Mouse (Mus musculus): ENCODE measurements at regions not wholly inside any gene's neighbourhood (a gene's known extent, or its start where the extent isn't known, plus 50 kb on each side); places are given as distances from the start of the nearest gene placed in this dataset.
"Not testable (repeated sequence)": the region's sequence is repeated elsewhere in the genome, so short reads cannot be mapped to it uniquely, and the experiment has no call there.

- Histone ChIP-seq H3K9ac (replicated peaks; ENCODE audit: low read length) (no peak overlapping the region), H3K4me2 (ENCODE audit: low read depth, low read length) (no peak overlapping the region), H3K9me3 (replicated peaks; ENCODE audit: control insufficient read depth, low read length) (no peaks in the 10 kb centered on the region), H3K36me3 (replicated peaks; ENCODE audit: control insufficient read depth, insufficient read depth, low read depth, low read length) (no peaks in the 10 kb centered on the region), H3K27me3 (ENCODE audit: control insufficient read depth, insufficient read depth, low read length) (no peaks in the 10 kb centered on the region), H3K4me1 (ENCODE audit: control insufficient read depth, insufficient read depth, low read length) (no peaks in the 10 kb centered on the region), H3K4me3 (ENCODE audit: low read depth, low read length) (no peak overlapping the region), H3K27ac (replicated peaks; ENCODE audit: low read depth, low read length) (no peak overlapping the region)
- 88% methylated on average over 1 of the region's 1 CpGs for WGBS
- ATAC-seq (replicated peaks; ENCODE audit: insufficient number of reproducible peaks, low FRiP score, low TSS enrichment, low read depth) (no peak), DNase-seq (ENCODE audit: low spot score) (no peak)
These were observed 152.7 kb downstream of the Teddm3 start for GRCm38 (mm10) chr16:21001126-21001525.

GRCm38 (mm10) chr16:20990524-20990923 is 163.3 kb downstream of the Teddm3 start:
- Histone ChIP-seq H3K4me1 (ENCODE audit: control insufficient read depth, insufficient read depth, low read length) (no peaks in the 10 kb centered on the region), H3K4me2 (ENCODE audit: low read depth, low read length) (no peak overlapping the region), H3K27me3 (ENCODE audit: control insufficient read depth, insufficient read depth, low read length) (no peaks in the 10 kb centered on the region), H3K36me3 (replicated peaks; ENCODE audit: control insufficient read depth, insufficient read depth, low read depth, low read length) (no peaks in the 10 kb centered on the region), H3K4me3 (ENCODE audit: low read depth, low read length) (no peak overlapping the region), H3K27ac (replicated peaks; ENCODE audit: low read depth, low read length) (no peak overlapping the region), H3K9me3 (replicated peaks; ENCODE audit: control insufficient read depth, low read length) (no peaks in the 10 kb centered on the region), H3K9ac (replicated peaks; ENCODE audit: low read length) (no peak overlapping the region)
- WGBS: 88% methylated on average over 2 of the region's 2 CpGs
- DNase-seq (ENCODE audit: low spot score): no peak
- ATAC-seq (replicated peaks; ENCODE audit: insufficient number of reproducible peaks, low FRiP score, low TSS enrichment, low read depth): no peak

GRCm38 (mm10) chr16:20975406-20975805 is 178.4 kb downstream of the Teddm3 start:
- WGBS: 77% methylated on average over 2 of the region's 2 CpGs
- H3K27me3 ChIP-seq (ENCODE audit: control insufficient read depth, insufficient read depth, low read length): no peaks in the 10 kb centered on the region
- no peak overlapping the region for H3K4me2 ChIP-seq (ENCODE audit: low read depth, low read length)
- H3K4me1 ChIP-seq (ENCODE audit: control insufficient read depth, insufficient read depth, low read length): no peaks in the 10 kb centered on the region
- H3K9me3 ChIP-seq (replicated peaks; ENCODE audit: control insufficient read depth, low read length): no peaks in the 10 kb centered on the region
- no peaks in the 10 kb centered on the region for H3K36me3 ChIP-seq (replicated peaks; ENCODE audit: control insufficient read depth, insufficient read depth, low read depth, low read length)
- H3K27ac ChIP-seq (replicated peaks; ENCODE audit: low read depth, low read length): no peak overlapping the region
- ATAC-seq (replicated peaks; ENCODE audit: insufficient number of reproducible peaks, low FRiP score, low TSS enrichment, low read depth): no peak
- DNase-seq (ENCODE audit: low spot score): no peak
- H3K4me3 ChIP-seq (ENCODE audit: low read depth, low read length): no peak overlapping the region
- no peak overlapping the region for H3K9ac ChIP-seq (replicated peaks; ENCODE audit: low read length)

- Histone ChIP-seq H3K27ac (replicated peaks; ENCODE audit: low read depth, low read length) (no peak overlapping the region), H3K27me3 (ENCODE audit: control insufficient read depth, insufficient read depth, low read length) (no peaks in the 10 kb centered on the region), H3K4me1 (ENCODE audit: control insufficient read depth, insufficient read depth, low read length) (no peaks in the 10 kb centered on the region), H3K4me2 (ENCODE audit: low read depth, low read length) (no peak overlapping the region), H3K9ac (replicated peaks; ENCODE audit: low read length) (no peak overlapping the region), H3K36me3 (replicated peaks; ENCODE audit: control insufficient read depth, insufficient read depth, low read depth, low read length) (no peaks in the 10 kb centered on the region), H3K4me3 (ENCODE audit: low read depth, low read length) (no peak overlapping the region), H3K9me3 (replicated peaks; ENCODE audit: control insufficient read depth, low read length) (no peaks in the 10 kb centered on the region)
- no peak for ATAC-seq (replicated peaks; ENCODE audit: insufficient number of reproducible peaks, low FRiP score, low TSS enrichment, low read depth)
- no peak for DNase-seq (ENCODE audit: low spot score)
These were observed 181.4 kb downstream of the Teddm3 start for GRCm38 (mm10) chr16:20972442-20972841.

GRCm38 (mm10) chr16:20958905-20959304 is 194.9 kb downstream of the Teddm3 start:
- no peaks in the 10 kb centered on the region for H3K27me3 ChIP-seq (ENCODE audit: control insufficient read depth, insufficient read depth, low read length)
- WGBS: 82% methylated on average over 10 of the region's 10 CpGs
- H3K9me3 ChIP-seq (replicated peaks; ENCODE audit: control insufficient read depth, low read length): no peaks in the 10 kb centered on the region
- no peaks in the 10 kb centered on the region for H3K36me3 ChIP-seq (replicated peaks; ENCODE audit: control insufficient read depth, insufficient read depth, low read depth, low read length)
- no peak for ATAC-seq (replicated peaks; ENCODE audit: insufficient number of reproducible peaks, low FRiP score, low TSS enrichment, low read depth)
- H3K4me2 ChIP-seq (ENCODE audit: low read depth, low read length): no peak overlapping the region
- DNase-seq (ENCODE audit: low spot score): no peak
- H3K27ac ChIP-seq (replicated peaks; ENCODE audit: low read depth, low read length): no peak overlapping the region
- H3K4me3 ChIP-seq (ENCODE audit: low read depth, low read length): no peak overlapping the region
- H3K4me1 ChIP-seq (ENCODE audit: control insufficient read depth, insufficient read depth, low read length): no peaks in the 10 kb centered on the region
- no peak overlapping the region for H3K9ac ChIP-seq (replicated peaks; ENCODE audit: low read length)

- H3K27ac ChIP-seq (replicated peaks; ENCODE audit: low read depth, low read length): no peak overlapping the region
- no peaks in the 10 kb centered on the region for H3K36me3 ChIP-seq (replicated peaks; ENCODE audit: control insufficient read depth, insufficient read depth, low read depth, low read length)
- no peak overlapping the region for H3K9ac ChIP-seq (replicated peaks; ENCODE audit: low read length)
- H3K4me3 ChIP-seq (ENCODE audit: low read depth, low read length): no peak overlapping the region
- no peaks in the 10 kb centered on the region for H3K9me3 ChIP-seq (replicated peaks; ENCODE audit: control insufficient read depth, low read length)
- H3K27me3 ChIP-seq (ENCODE audit: control insufficient read depth, insufficient read depth, low read length): no peaks in the 10 kb centered on the region
- no peaks in the 10 kb centered on the region for H3K4me1 ChIP-seq (ENCODE audit: control insufficient read depth, insufficient read depth, low read length)
- ATAC-seq (replicated peaks; ENCODE audit: insufficient number of reproducible peaks, low FRiP score, low TSS enrichment, low read depth) (no peak), DNase-seq (ENCODE audit: low spot score) (no peak)
- 60% methylated on average over 1 of the region's 1 CpGs for WGBS
- H3K4me2 ChIP-seq (ENCODE audit: low read depth, low read length): no peak overlapping the region
These were observed 202.4 kb upstream of the Thpo start for GRCm38 (mm10) chr16:20936722-20937121.

GRCm38 (mm10) chr16:20934846-20935245 is 200.5 kb upstream of the Thpo start:
- not testable (repeated sequence) for H3K9me3 ChIP-seq (replicated peaks; ENCODE audit: control insufficient read depth, low read length); H3K4me1 ChIP-seq (ENCODE audit: control insufficient read depth, insufficient read depth, low read length); H3K4me3 ChIP-seq (ENCODE audit: low read depth, low read length); H3K36me3 ChIP-seq (replicated peaks; ENCODE audit: control insufficient read depth, insufficient read depth, low read depth, low read length); H3K27me3 ChIP-seq (ENCODE audit: control insufficient read depth, insufficient read depth, low read length); H3K27ac ChIP-seq (replicated peaks; ENCODE audit: low read depth, low read length); ATAC-seq (replicated peaks; ENCODE audit: insufficient number of reproducible peaks, low FRiP score, low TSS enrichment, low read depth); H3K4me2 ChIP-seq (ENCODE audit: low read depth, low read length); DNase-seq (ENCODE audit: low spot score); H3K9ac ChIP-seq (replicated peaks; ENCODE audit: low read length)

GRCm38 (mm10) chr16:20930003-20930402 is 195.7 kb upstream of the Thpo start:
- DNase-seq (ENCODE audit: low spot score); ATAC-seq (replicated peaks; ENCODE audit: insufficient number of reproducible peaks, low FRiP score, low TSS enrichment, low read depth); H3K27me3 ChIP-seq (ENCODE audit: control insufficient read depth, insufficient read depth, low read length); H3K27ac ChIP-seq (replicated peaks; ENCODE audit: low read depth, low read length); H3K4me2 ChIP-seq (ENCODE audit: low read depth, low read length); H3K9me3 ChIP-seq (replicated peaks; ENCODE audit: control insufficient read depth, low read length); H3K9ac ChIP-seq (replicated peaks; ENCODE audit: low read length); H3K4me3 ChIP-seq (ENCODE audit: low read depth, low read length); H3K36me3 ChIP-seq (replicated peaks; ENCODE audit: control insufficient read depth, insufficient read depth, low read depth, low read length); H3K4me1 ChIP-seq (ENCODE audit: control insufficient read depth, insufficient read depth, low read length): not testable (repeated sequence)
- WGBS: 83% methylated on average over 5 of the region's 5 CpGs

GRCm38 (mm10) chr16:20925776-20926175 is 191.5 kb upstream of the Thpo start:
- H3K4me2 ChIP-seq (ENCODE audit: low read depth, low read length); DNase-seq (ENCODE audit: low spot score); H3K27ac ChIP-seq (replicated peaks; ENCODE audit: low read depth, low read length); H3K4me3 ChIP-seq (ENCODE audit: low read depth, low read length); ATAC-seq (replicated peaks; ENCODE audit: insufficient number of reproducible peaks, low FRiP score, low TSS enrichment, low read depth); H3K36me3 ChIP-seq (replicated peaks; ENCODE audit: control insufficient read depth, insufficient read depth, low read depth, low read length); H3K9me3 ChIP-seq (replicated peaks; ENCODE audit: control insufficient read depth, low read length); H3K4me1 ChIP-seq (ENCODE audit: control insufficient read depth, insufficient read depth, low read length); H3K27me3 ChIP-seq (ENCODE audit: control insufficient read depth, insufficient read depth, low read length); H3K9ac ChIP-seq (replicated peaks; ENCODE audit: low read length): not testable (repeated sequence)
